Mouse (Mus musculus) liver, embryonic 14.5 days (tissue): ENCODE results near the gene Ereg.

ENCODE experiments used
- CTCF ChIP-seq: IDR thresholded peaks from 2 replicates; pipeline ENCODE4 v1.5.1; 2016; ENCODE audit warnings: antibody characterized with exemption, low read depth, control low read depth
- EP300 ChIP-seq: IDR thresholded peaks from 2 replicates; pipeline ENCODE4 v1.6.1; 2016; ENCODE audit warnings: antibody characterized with exemption, low read depth

- TF ChIP-seq CTCF (no peak), EP300 (no peak)
Observed at GRCm38 (mm10) chr5:91097911-91098614, 23.6 kb downstream of the Ereg start.
